Mouse (Mus musculus): ENCODE data around the gene Bfsp1.
A peak's percentile ranks its signal among the peaks of the same experiment; 100 is the strongest.

The Bfsp1 gene

GRCm38 (mm10) chr2:143862484-143863231, at the start of gene Bfsp1:
Bfsp1 (minus strand) TSS chr2:143863173.
- peak; percentile 40 for DNase-seq (ENCODE audit: low spot score)

- no peak for DNase-seq (ENCODE audit: low spot score)
Observed at GRCm38 (mm10) chr2:143912199-143912598, 49.2 kb upstream of the Bfsp1 start.

GRCm38 (mm10) chr2:143909230-143909629, 46.3 kb upstream of the Bfsp1 start:
- no peak for DNase-seq (ENCODE audit: low spot score)

- DNase-seq (ENCODE audit: low spot score) = no peak
Observed at GRCm38 (mm10) chr2:143904896-143905295, 41.9 kb upstream of the Bfsp1 start.

GRCm38 (mm10) chr2:143903376-143904045, 40.5 kb upstream of the Bfsp1 start:
- DNase-seq (ENCODE audit: low spot score) = no peak

GRCm38 (mm10) chr2:143900821-143901351, 37.9 kb upstream of the Bfsp1 start:
- peak; percentile 45 for DNase-seq (ENCODE audit: low spot score)

GRCm38 (mm10) chr2:143899470-143900220, 36.7 kb upstream of the Bfsp1 start:
- no peak for DNase-seq (ENCODE audit: low spot score)

- no peak for DNase-seq (ENCODE audit: low spot score)
Observed at GRCm38 (mm10) chr2:143891302-143892048, 28.5 kb upstream of the Bfsp1 start.

- peak; percentile 82 for DNase-seq (ENCODE audit: low spot score)
Observed at GRCm38 (mm10) chr2:143889860-143890433, 27.0 kb upstream of the Bfsp1 start.

GRCm38 (mm10) chr2:143889131-143889859, 26.3 kb upstream of the Bfsp1 start:
- DNase-seq (ENCODE audit: low spot score) = no peak

GRCm38 (mm10) chr2:143882606-143883288, 19.8 kb upstream of the Bfsp1 start:
- DNase-seq (ENCODE audit: low spot score) = no peak

- DNase-seq (ENCODE audit: low spot score) = no peak
Observed at GRCm38 (mm10) chr2:143882002-143882401, 19.0 kb upstream of the Bfsp1 start.

- no peak for DNase-seq (ENCODE audit: low spot score)
Observed at GRCm38 (mm10) chr2:143879311-143879710, 16.3 kb upstream of the Bfsp1 start.

GRCm38 (mm10) chr2:143876929-143877632, 14.1 kb upstream of the Bfsp1 start:
- DNase-seq (ENCODE audit: low spot score) = no peak

- DNase-seq (ENCODE audit: low spot score) = no peak
Observed at GRCm38 (mm10) chr2:143876026-143876425, 13.1 kb upstream of the Bfsp1 start.

GRCm38 (mm10) chr2:143870936-143871688, 8.1 kb upstream of the Bfsp1 start:
- DNase-seq (ENCODE audit: low spot score) = no peak

- peak; percentile 86 for DNase-seq (ENCODE audit: low spot score)
Observed at GRCm38 (mm10) chr2:143867326-143867725, 4.4 kb upstream of the Bfsp1 start.

GRCm38 (mm10) chr2:143864600-143864999, 1.6 kb upstream of the Bfsp1 start:
- peak; percentile 42 for DNase-seq (ENCODE audit: low spot score)

GRCm38 (mm10) chr2:143859166-143859565, 3.8 kb downstream of the Bfsp1 start:
- no peak for DNase-seq (ENCODE audit: low spot score)
